Mouse (Mus musculus) cerebral cortex, adult 2 months (tissue): ENCODE results near the gene Ptk6.

Source experiments
- WGBS: fragments of 180-500 bp; shearing (Covaris S2); methylation state at CpG from one replicate; pipeline ENCODE4 v1.1.7; 2018; 5-methylcytosine and 5-hydroxymethylcytosine counted together

Ptk6 gene

DNA sequence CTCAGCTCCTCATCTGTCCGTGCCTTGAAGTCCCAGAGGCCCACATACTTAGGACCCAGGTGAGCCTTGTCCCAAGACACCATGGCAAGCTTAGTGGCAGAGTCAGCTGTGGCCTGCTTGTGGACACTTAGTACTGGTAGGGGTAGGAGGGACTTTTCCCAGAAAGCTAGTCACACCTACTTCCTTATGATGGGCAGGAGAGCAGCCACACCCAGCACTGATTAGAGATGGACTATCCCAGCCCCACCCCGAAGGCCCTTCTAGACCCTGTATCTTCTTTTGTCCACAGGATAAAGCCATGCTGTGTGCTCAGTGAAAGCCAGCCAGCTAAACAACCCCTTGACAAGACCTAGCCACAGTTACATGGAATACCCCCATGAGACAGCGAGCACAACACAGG, at the start of gene Ptk6:
Ptk6 (minus strand) TSS at position 368 of the 400 bp plus-strand sequence.
- 96% methylated on average over 3 of the region's 3 CpGs for WGBS

DNA sequence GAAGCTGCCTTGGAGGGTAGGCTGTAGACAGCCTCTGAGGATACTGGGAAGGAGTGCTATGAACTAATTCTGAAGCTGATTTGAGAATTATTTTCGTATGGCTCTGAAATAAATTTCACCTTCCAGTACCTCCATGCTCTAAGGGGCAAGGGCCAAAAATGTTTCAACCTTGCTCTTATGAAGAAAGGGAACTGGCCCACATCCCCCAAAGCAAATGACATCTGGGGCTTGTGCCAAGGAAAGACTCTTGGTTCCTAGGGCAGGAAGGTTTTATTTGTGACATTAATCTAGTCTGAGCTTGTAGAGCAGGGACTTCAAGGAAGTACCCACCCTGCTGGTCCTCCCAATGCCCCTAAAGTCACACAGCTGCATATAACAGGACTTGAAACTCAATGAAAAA, 49.3 kb upstream of the Ptk6 start:
- WGBS, result 95% methylated on average over 1 of the region's 1 CpGs

- 82% methylated on average over 10 of the region's 10 CpGs for WGBS
These were observed 46.6 kb upstream of the Ptk6 start for GRCm38 (mm10) chr2:181249217-181249616.

DNA sequence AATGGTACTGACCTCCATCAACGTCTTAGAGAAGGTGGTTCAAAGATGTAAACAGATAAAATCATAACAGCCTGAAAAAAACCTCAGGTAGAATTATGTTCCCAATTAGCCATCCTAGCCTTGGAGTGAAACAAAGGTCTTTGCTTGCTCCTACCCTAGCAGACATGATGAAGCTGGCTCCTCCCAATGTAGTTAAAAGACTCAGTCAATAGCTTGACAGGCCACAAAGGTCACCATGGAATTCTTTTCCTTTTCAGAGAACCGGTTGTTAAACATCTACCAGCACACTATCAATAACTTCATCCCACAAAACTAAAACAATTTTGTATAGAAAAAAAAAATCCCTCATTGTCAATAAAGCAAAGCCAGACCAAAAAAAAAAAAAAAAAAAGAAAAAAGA, 42.4 kb upstream of the Ptk6 start:
- 61% methylated on average over 2 of the region's 2 CpGs for WGBS

DNA sequence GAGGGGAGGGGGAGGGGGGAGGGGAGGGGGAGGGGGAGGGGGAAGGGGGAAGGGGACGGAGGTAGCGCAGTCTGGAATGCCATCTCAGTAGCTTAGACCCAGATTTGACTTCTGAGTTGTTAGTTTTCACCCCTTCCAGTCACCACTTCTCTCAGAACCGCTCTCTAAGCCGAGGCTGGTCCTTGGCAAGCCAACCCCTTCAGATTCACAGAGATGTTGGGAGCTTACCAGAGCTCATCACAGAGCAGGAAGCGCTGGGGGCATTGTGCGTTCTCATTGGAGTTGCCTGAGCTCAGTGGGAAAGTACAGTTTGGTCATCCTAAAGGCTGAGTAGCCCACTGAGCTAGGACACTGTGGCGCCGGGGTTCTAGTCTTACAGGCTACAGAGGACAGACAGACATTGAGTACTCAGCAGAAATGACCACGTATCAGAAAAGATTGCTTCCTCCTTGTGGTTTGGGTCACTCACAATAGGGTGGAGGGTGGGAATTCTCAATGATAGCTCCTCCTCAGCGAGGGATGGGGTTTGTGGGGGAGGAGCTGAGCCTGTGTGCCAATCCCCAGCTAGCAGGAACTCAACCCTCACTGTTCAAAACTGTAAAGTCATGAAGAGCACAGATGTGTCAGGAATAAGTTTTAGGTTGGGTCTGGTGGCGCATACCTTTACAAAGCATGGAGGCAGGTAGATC, 41.3 kb upstream of the Ptk6 start:
- 47% methylated on average over 11 of the region's 11 CpGs for WGBS

DNA sequence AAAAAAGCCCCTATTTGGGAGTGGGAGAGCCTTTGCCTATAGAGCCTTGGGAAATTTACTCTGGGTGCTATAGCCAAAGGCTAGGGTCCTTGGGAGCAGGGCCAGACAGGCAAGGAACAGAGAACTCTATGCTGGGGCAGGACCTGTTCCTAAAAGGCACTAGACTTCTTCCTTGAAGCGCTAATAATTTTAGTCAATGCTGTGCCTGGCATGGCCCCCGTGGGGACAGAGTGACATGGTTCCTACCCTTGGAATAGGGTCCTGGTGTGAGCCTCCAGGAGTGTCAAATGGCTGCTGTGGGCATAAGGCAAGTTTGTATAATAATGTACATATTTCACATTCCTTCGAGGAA, 39.7 kb upstream of the Ptk6 start:
- WGBS, result 78% methylated on average over 3 of the region's 3 CpGs

DNA sequence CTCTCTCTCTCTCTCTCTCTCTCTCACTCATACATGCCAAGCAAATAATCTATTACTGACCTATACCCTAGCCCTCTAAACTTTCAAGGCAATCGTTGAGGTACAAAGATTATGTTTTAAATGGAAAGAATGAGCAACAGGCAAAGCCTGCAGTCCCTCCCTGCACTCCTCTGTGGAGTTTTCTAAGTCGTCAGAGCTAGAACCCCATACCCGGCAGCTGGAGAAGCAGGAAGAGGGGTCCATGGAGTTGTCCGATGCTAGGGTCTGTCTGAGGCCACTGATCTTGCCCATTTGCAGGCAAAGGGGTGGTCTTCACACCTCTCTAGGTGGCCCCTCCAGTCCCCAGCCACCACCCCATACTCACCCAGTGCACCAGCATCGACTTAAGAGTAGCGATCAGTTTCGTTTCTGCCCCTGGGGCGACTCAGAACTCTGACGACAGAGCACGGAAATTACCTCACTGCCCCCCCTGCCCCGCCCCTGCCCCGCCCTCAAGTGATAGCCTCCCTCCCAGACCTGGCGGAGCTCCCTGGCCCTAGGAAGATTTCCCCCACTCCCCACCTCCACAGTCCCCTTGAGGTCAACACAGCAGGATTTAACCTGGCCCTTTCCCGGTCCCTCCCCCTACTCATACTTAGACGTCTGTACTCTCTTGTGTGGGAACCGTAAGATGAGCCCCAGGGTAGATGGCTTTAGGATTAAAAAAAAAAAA, 39.2 kb upstream of the Ptk6 start, which contains the start of gene Helz2:
Helz2 (minus strand) TSS at position 426 of the 712 bp plus-strand sequence.
- WGBS, result 22% methylated on average over 16 of the region's 16 CpGs

DNA sequence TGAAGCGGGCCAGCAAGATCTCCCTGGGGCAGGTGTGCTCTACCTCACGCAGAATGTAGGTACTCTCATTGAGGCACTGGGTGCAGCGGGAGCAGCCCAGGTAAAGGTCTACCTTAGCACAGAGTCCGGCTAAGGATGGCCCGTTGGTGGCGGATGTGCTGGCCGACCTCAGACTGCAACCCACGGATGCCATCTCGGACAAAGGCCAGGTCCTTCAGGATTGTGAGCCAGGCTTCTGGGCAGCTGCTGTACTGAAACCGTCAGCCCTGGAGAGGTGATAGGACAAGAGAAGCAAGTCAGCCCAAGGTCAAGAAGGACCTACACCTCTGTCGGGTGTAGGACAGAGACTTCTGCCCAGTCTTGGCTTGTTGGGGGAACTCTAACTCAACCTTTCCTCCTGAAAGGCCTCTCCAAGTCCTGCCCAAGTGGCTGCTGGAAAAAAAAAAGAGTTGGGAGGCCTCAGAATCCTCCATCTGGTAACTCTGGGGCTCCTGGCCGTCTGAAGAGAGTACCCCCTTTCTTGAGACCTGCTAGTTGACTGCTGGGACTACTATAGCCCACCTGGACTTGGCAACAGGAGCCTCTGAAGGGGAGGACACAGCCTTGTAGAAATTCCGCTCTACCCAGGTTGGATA, 38.3 kb upstream of the Ptk6 start:
- 96% methylated on average over 13 of the region's 13 CpGs for WGBS

- WGBS, result 69% methylated on average over 9 of the region's 9 CpGs
These were observed 36.7 kb upstream of the Ptk6 start for GRCm38 (mm10) chr2:181239261-181239660.

DNA sequence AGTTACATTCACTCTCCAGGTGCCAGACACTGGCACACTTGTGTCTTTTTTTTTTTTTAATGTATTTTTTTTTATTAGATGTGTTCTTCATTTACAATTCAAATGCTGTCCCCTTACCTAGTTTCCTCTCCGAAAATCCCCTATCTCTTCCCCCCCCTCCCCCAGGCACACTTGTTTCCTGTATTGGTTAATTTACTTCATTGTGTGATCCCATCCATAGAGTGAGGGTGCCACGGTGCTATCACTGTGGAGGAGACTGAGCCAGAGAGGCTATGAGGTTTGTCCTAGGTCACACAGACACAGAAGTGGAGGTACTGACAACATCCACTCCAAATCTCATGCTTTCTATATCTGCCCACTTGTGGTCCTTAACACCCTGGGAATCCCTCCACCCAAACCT, 36.3 kb upstream of the Ptk6 start:
- 64% methylated on average over 2 of the region's 2 CpGs for WGBS

- WGBS, result 80% methylated on average over 10 of the region's 10 CpGs
These were observed 35.6 kb upstream of the Ptk6 start for GRCm38 (mm10) chr2:181238091-181238610.

DNA sequence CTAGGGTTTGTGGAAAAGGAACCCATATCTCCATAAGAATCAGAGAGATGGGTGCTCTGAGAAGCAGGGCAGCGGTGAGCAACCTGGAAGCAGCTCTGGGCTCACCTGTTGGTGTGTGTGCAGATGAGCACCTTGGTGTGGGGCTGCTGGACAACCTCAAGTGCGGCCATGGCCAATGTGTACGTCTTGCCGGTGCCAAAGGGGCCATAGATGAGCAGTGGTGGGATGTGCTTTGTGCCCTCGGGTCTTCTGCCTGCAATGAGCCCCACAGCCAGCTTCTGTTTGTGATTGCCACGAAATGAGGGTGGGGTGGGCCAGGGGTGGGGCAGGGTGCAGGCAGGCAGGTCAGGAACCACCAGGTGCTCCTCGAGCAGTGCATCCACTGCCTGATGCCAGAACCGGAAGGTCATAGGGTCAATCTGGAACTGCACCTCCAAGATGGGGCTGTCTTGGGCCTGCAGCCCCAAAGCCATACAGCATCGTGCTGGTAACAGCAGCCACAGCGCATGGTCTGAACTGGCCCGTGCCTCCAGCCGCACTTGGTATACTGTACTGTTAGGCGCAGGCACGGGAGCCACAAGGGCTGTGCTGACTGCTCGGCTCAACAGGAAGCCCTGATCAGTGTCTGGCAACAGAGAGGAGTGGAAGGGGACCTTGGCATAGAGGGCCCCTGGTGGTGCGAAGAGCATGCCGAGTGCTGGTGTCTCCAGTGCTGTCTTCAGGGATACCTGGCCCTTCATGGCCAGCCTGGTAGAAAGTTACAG, 34.8 kb upstream of the Ptk6 start:
- 93% methylated on average over 17 of the region's 17 CpGs for WGBS

GRCm38 (mm10) chr2:181235681-181236566, 33.3 kb upstream of the Ptk6 start:
- 88% methylated on average over 23 of the region's 23 CpGs for WGBS

DNA sequence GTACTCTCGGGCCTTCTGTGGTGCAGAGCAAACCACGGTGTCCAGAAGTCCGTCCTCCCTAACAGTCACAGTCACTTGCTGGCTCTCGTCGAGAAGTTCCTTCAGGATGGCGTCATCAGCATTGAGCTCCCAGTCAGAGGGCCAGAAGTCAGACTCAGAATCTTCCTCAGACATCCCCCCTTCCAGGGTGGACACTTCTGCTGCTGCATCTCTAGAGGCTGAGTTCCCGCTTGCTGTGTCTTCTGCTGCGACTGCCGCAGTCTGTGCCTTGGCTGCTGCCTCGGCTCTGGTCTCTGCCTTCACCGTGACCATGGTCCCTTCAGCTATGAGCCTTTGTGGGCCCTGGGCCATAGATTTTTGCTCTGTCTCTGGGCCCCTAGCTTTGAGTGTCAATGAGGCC, 32.1 kb upstream of the Ptk6 start:
- 97% methylated on average over 11 of the region's 11 CpGs for WGBS

DNA sequence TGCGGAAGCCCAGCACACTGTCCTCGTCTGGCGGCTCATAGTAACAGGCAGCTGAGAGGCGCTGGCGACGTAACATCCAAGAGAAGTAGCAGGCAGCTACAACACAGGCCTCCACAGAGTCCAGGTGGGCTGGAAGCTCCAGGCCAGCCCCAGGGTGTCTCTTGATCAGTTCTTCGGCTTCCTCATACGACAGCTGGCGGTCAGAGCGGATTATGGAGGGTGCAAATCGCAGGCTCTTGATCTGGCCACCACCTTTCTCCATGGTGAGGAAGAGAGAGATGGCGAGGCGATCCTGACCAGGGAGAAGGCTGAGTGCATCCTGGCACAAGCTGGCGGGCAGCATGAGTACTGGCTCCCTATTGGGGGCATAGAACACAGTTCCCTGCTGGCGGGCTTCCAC, 30.9 kb upstream of the Ptk6 start:
- 93% methylated on average over 15 of the region's 15 CpGs for WGBS

- 81% methylated on average over 20 of the region's 20 CpGs for WGBS
These were observed 28.6 kb upstream of the Ptk6 start for GRCm38 (mm10) chr2:181231171-181231570.

DNA sequence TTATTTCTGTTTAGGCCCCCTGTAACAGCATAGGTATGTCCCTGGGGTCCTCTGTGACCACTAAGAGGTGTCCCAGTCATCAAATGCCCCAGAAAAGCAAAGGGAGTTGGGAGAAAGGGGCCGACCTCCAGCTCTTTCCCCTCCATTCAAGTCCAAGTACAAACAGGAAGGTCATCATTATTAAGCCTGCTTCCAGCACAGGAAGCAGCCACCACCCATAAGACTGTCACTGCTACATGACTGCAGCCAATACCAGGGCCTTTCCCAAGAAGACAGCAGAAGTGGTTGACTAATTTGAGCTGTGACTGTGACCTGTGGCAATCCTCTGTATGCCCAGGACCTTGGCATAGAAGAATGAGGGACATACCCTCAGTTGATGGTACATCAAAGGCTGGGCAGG, 25.7 kb upstream of the Ptk6 start:
- WGBS, result 82% methylated on average over 1 of the region's 1 CpGs

DNA sequence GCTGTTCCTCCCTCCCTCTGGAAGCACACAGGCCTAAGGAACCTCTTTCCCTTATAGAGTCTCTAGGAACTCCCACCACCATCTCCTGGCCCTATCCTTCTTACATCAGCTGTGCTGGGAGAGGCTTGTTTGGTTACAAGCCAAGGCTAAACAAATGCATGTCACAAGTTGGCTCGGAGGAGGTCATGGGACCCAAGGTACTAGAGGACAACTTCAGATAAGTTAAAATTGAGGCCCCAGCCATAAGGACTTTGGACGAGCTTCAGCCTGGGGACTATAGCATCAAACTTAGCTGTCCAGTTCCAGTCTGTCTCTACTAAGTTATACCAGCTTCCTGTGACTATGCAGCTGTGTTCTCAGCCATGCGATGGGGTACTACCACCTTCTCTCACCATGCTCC, 24.5 kb upstream of the Ptk6 start:
- 88% methylated on average over 3 of the region's 3 CpGs for WGBS

GRCm38 (mm10) chr2:181224994-181225393, 22.4 kb upstream of the Ptk6 start:
- WGBS, result 94% methylated on average over 2 of the region's 2 CpGs

GRCm38 (mm10) chr2:181220361-181220760, 17.8 kb upstream of the Ptk6 start:
- 51% methylated on average over 2 of the region's 2 CpGs for WGBS
